Mouse (Mus musculus) E14TG2a.4 (cell line): Measurements from ENCODE around the gene Gyg.

Experiments used
- CTCF ChIP-seq: conservative IDR thresholded peaks from 2 replicates; pipeline ENCODE4 v1.5.1; 2014; ENCODE audit warnings: low read length
- NANOG ChIP-seq: IDR thresholded peaks from 2 replicates; pipeline ENCODE4 v1.6.1; 2014; ENCODE audit warnings: borderline replicate concordance, low read length, mixed read lengths
- POU5F1 ChIP-seq: IDR thresholded peaks from 2 replicates; pipeline ENCODE4 v1.6.1; 2014; ENCODE audit warnings: low read length, borderline replicate concordance

DNA sequence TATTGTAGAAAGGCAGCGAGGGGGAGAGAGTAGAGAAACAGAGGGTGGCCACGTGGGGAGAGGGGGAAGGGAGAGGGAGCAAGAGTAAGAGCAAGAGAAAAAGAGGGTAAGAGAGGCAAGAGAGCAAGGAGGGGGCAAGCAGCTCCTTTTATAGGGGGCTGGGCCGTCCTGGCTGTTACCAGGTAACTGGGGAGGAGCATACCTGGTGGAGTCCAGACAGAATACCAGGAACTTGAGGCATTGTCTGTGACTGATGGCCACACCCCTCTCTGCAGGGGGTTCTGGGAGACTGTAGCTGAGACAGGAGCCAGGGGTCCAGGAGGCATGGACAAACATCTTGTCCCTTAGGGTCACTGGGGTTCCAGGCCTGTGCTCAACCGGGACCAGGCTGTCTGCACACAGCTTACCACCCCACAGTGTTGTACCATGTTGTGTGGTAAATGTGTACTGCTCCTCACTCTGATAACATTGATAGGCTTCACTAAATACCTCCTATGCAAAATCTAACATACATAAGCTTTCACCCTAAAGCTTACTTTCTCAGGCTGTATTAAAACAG, 35.4 kb downstream of the Gyg start:
- TF ChIP-seq CTCF (no peak), NANOG (no peak), POU5F1 (no peak)
